Mouse (Mus musculus) small intestine, adult 2 months (tissue): ENCODE data around the gene Nckipsd.

Experiments
- CTCF ChIP-seq: fragments of 200-500 bp; IDR thresholded peaks from 2 replicates; pipeline ENCODE4 v1.5.1; 2012; ENCODE audit warnings: low read depth, mild to moderate bottlenecking, control low read depth, inconsistent platforms, low read length, moderate library complexity, mixed read lengths; ENCODE audit not compliant: insufficient replicate concordance, insufficient read length; ENCODE audit errors: extremely low read depth
- POLR2A ChIP-seq: fragments of 200-500 bp; IDR thresholded peaks from 2 replicates; pipeline ENCODE4 v1.6.1; 2012; ENCODE audit warnings: low read depth, mild to moderate bottlenecking, control low read depth, inconsistent platforms, low read length, moderate library complexity

DNA sequence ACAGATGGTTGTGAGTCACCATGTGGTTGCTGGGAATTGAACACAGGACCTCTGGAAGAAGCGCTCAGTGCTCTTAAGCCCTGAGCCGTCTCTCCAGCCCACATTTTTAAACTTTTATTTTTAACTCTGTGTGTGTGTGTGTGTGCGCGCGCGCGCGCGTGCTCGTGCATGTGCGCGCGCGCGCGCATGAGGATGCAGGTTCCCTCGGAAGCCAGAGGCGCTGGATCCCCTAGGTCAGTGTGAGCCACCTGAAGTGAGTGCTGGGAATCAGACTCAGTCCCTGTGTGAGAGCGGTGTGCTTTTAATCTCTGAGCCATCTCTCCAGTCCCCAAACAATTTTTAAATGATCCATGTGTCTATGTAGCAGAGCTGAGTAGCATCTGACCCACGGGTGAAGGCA lies 49.0 kb upstream of the Nckipsd start:
- TF ChIP-seq POLR2A (no peak), CTCF (no peak)
